Mouse (Mus musculus) olfactory bulb, adult 2 months (tissue): ENCODE results near the gene Ttc28. TPM values are rescaled to one million over a fixed set of nuclear protein-coding genes. Genes with fewer than 3 reads are reported as not detected.
A peak's percentile ranks its signal among the peaks of the same experiment; 100 is the strongest.

Experiments used
- H3K27ac ChIP-seq: fragments of 200-500 bp; 2 replicates; pipeline ENCODE4 v1.5.1; 2012; ENCODE audit warnings: low read depth, low read length; ENCODE audit not compliant: insufficient read depth
- H3K4me1 ChIP-seq: fragments of 200-500 bp; 2 replicates; pipeline ENCODE4 v1.6.1; 2012; ENCODE audit warnings: low read length; ENCODE audit not compliant: control insufficient read depth, insufficient read depth
- H3K4me3 ChIP-seq: fragments of 200-500 bp; 2 replicates; pipeline ENCODE4 v1.5.1; 2012; ENCODE audit warnings: mild to moderate bottlenecking, low read depth, low read length, moderate library complexity; ENCODE audit not compliant: insufficient read depth
- CTCF ChIP-seq: fragments of 200-500 bp; IDR thresholded peaks from 2 replicates; pipeline ENCODE4 v1.5.1; 2012; ENCODE audit warnings: low read depth, mild to moderate bottlenecking, low read length, moderate library complexity; ENCODE audit not compliant: insufficient read depth
- POLR2A ChIP-seq: fragments of 200-500 bp; IDR thresholded peaks from 2 replicates; pipeline ENCODE4 v1.6.1; 2012; ENCODE audit warnings: mild to moderate bottlenecking, low read depth, low read length, moderate library complexity; ENCODE audit not compliant: insufficient read depth
- WGBS: fragments of 180-500 bp; shearing (Covaris S2); methylation state at CpG from one replicate; pipeline ENCODE4 v1.1.7; 2018; 5-methylcytosine and 5-hydroxymethylcytosine counted together
- polyA plus RNA-seq: library from polyadenylated mRNA; stranded (reverse); fragments of >200 nt; gene quantifications from 2 replicates; pipeline ENCODE4 v1.2.4, GENCODE M21; 2012; ENCODE audit warnings: low replicate concordance; ENCODE audit not compliant: missing spikeins, insufficient read depth, insufficient read length

Gene Ttc28
- polyA plus RNA-seq, 1 experiment, result not detected

DNA sequence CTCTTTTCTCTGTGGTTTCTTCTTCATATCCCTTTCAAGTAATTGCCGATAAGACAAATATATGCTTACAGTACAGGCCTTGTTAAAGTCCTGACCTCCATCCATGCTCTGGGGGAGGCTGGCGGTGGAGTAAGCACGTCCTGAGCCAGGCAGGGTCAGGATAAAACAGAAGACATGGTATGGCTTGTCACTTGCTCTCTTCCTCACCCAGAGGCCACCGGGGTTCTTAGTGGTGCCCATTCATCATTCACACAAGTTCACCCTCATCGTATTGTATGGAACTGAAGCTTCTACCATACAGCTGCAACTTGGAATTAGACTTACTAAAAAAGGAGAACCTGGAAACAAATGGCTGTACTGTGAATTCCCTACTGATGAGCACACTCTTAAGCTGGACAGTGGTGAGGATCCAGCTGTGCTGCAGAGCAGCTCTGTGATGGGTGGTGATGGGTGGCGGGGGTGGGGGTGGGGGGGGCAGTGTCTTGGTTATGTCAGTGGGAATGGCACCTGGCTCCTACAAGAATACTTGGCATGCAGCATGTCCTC, 104.6 kb downstream of the Ttc28 start:
- WGBS, result 83% methylated on average over 6 of the region's 6 CpGs
- 0 out of 2 replicates have a peak, but pooled peaks cover 6% of the 10 kb centered on the region for H3K4me1 ChIP-seq
- H3K4me3 ChIP-seq, result no peak overlapping the region
- no peak for TF ChIP-seq CTCF
- no peak for TF ChIP-seq POLR2A
- H3K27ac ChIP-seq, result no peak overlapping the region

DNA sequence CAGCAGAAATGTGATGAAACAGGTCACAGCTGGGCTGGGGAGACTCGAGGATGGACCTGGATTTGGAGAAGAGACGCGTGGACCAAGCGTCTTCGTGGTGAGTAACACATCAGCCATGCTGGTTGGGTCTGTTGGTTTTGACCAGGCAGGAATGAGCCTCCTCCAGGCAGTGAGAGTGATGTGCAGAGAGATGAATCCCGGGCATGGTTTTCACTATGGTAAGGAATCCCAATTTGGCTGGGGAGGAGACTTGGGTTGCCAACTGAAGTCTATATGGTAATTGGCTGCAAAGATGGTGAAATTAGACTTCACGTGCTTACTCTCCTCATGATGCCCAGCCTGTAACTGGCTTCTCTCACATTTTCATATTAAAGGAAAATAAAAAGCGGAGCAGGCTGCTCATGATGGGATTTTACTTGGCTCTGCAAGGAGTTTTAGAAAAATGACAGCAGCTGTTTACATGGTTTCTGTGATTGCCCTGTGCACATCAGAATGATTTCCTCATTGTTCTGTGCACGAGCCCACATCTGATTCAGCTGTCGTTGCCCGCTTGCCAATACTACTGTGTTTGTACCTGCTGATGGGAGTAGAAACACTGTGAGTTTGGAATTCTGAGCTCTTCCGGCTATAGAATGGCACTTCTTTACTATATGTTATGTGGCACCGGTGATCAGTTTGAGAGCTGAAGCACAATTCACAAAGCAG, 117.4 kb downstream of the Ttc28 start:
- TF ChIP-seq POLR2A (no peak), CTCF (no peak)
- Histone ChIP-seq H3K4me3 (no peak overlapping the region), H3K4me1 (peaks cover 11% of the 10 kb centered on the region), H3K27ac (no peak overlapping the region)
- WGBS, result 56% methylated on average over 13 of the region's 13 CpGs

DNA sequence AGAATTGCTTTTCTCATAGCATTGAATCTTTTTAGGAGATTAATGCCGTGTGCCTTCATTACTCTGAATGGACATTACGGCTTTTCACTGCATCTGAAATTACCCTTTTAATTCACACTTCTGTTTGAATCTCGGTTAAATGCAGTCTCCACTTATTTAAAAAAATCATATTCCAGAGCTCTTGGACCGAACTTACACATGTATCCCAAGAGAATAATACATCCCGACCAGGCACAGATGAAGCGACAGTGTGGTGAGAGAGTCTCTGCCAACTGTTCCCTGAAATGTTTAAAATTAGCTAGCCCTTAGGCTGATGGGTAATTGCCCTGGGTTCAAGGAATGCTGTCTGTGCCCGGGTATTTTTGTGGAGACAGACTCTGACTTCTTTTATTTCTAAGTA, 118.1 kb downstream of the Ttc28 start:
- WGBS, result 41% methylated on average over 7 of the region's 7 CpGs
- Histone ChIP-seq H3K4me3 (no peak overlapping the region), H3K27ac (no peak overlapping the region), H3K4me1 (peaks cover 11% of the 10 kb centered on the region)
- TF ChIP-seq POLR2A (no peak), CTCF (no peak)

DNA sequence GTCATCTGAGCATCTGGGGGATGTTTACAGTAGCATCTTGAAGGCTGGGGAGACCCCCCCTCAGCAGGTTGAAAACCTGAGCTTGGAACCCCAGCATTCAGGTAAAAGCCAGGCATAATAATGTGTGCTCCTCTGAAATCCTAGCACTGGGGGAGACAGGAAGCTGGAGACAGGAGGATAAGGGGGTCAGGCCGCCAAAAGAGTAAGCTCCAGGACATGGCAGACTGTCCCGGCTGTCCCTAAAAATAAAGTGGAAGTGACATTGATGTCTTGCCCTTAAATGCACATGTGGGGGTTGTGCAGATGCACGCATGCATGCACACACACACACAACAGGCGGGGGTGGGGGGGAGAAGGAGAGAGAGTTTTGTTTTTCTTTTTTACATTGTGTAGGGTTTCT, 118.7 kb downstream of the Ttc28 start:
- WGBS, result 58% methylated on average over 4 of the region's 4 CpGs
- Histone ChIP-seq H3K4me1 (peaks cover 11% of the 10 kb centered on the region), H3K4me3 (no peak overlapping the region), H3K27ac (0 out of 2 replicates have a peak overlapping the region, but pooled peaks have one; percentile 32)
- TF ChIP-seq CTCF (no peak), POLR2A (no peak)

DNA sequence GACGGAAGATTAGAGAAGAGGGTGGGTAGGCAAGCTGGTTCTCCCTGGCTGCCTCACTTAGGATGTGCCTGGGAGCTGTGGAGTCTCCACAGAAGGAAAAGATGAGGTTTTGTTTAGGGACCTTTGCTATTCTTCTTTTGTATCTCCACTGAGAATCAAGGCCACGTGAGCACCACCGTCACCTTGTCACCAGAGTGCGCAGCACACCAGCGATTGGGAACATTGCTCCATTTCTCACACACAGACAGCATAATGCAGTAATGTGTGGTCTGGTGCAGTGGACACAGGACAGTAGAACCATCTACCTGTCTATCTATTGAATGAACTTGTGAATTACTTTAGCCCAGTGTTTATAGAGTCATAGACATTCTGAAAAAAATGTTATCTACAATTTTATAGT, 121.3 kb downstream of the Ttc28 start:
- Histone ChIP-seq H3K27ac (no peak overlapping the region), H3K4me3 (no peak overlapping the region), H3K4me1 (peaks cover 10% of the 10 kb centered on the region)
- 87% methylated on average over 5 of the region's 5 CpGs for WGBS
- TF ChIP-seq POLR2A (no peak), CTCF (no peak)

DNA sequence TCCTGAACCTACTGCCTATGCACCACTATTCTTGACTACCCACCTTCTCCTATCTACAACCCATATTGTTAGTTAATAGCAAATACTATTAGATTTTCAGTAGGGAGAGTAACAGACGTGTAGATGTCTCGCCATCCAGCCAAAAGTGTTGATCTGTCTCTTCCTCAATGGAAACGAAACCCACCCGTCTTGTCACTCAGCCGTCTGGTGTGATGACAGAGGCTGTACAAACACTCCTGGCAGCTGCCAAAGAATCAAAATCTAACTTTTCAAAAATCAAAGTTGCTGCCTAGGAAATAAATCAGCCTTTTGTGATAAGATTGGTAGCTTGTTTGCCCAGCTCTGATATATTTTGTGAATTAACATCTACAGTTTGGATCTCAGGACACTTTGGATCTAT, 123.6 kb downstream of the Ttc28 start:
- WGBS, result 88% methylated on average over 5 of the region's 5 CpGs
- peaks cover 8% of the 10 kb centered on the region for H3K4me1 ChIP-seq
- H3K27ac ChIP-seq, result no peak overlapping the region
- no peak overlapping the region for H3K4me3 ChIP-seq
- TF ChIP-seq POLR2A (no peak), CTCF (no peak)

DNA sequence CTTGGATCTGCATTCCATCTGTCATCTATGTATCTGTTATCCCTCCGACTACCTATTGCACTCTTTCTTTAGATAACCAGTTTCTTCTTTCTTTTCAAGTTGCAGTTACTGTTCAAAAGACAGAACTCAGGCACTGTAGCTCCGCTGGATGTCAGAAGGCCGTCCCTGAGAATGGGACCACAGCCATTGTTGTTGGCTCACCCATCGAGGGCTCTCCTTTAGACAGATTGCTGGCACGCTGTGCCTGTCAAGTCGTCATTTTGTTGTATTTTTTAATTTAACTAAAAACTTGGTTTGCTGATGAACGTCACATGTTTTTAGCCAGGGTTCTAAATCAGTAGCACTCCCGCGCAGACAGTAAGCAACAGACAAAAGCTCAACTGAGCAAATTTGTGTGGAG, 124.1 kb downstream of the Ttc28 start:
- 85% methylated on average over 9 of the region's 9 CpGs for WGBS
- TF ChIP-seq POLR2A (no peak), CTCF (no peak)
- Histone ChIP-seq H3K4me1 (peaks cover 5% of the 10 kb centered on the region), H3K4me3 (no peak overlapping the region), H3K27ac (no peak overlapping the region)

DNA sequence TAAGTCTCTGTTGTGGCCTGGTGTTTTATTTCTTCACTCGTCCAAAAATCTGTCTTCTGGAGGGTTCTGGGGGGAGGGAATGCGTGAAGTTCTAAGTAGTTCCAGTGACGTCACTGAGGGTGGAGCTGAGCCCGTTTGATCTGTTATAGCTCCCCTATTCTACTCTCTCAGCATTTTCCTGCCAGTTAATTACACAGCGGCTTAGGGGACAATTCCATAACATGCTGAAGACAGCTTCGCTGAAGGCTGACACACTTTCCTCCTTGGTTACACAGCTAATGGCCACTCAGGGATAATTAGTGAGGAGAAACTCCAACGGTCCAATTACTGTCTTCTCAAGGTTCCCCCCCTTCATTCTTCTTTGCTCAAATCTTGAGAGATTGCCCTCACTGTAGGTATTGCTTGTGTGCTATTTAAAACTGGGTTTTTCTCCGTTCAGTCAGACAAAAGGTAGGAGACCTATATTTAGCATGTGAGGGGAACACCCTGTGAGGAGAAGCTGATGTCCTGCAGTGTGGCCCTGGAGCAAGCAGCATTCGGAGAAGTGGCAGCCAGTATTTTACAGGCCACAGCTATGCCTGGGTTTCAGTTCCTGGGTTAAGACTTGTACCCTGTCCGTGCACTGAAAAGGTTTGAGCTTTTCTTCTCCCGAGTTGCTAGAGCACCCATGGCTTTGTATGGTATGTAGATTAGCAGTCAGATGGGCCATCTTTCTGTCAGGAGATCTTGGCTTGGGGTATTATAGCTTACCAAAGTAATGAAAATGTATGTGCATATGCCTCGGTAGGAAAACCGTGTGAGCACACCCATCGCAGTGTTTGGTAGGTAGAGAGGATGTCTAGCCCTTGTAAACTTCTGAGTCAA, 126.9 kb downstream of the Ttc28 start:
- H3K4me3 ChIP-seq, result no peak overlapping the region
- 44% methylated on average over 14 of the region's 14 CpGs for WGBS
- no peak overlapping the region; the same call in 1 of the 2 replicates for H3K27ac ChIP-seq
- no peak for TF ChIP-seq CTCF
- no peak for TF ChIP-seq POLR2A
- peaks cover 8% of the 10 kb centered on the region for H3K4me1 ChIP-seq

DNA sequence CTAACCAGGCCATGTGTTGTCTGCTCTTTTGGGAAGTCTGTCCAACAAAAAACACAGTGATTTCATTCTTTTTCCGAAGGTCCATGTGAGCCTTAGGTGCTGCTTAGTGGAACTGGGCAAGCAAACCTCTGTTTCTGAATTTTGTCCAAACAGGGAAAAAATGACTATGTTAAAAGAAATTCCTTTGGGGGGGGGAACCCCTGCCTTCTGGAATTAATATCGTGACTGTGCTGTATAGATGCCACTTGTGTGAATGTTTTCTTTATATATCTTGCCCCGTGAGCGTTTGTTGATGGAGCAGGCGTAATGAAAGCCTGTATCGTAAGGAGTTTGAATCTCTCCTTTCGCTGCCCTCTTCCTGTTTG, 127.5 kb downstream of the Ttc28 start:
- 84% methylated on average over 7 of the region's 7 CpGs for WGBS
- Histone ChIP-seq H3K4me1 (peaks cover 10% of the 10 kb centered on the region), H3K27ac (no peak overlapping the region), H3K4me3 (no peak overlapping the region)
- TF ChIP-seq POLR2A (no peak), CTCF (no peak)
